In genomic region chr12:84451801-84452200, GRCm38 (mm10) we compare ENCODE assay signal across 8 mouse cellular contexts. TPM values are rescaled to one million over a fixed set of nuclear protein-coding genes. Genes with fewer than 3 reads are reported as not detected.
DNase-seq lines count a peak whose midpoint lies in the region; ATAC-seq lines count a peak whose summit lies in the region.

No protein-coding gene starts in this region.

- ATAC-seq in kidney, embryonic 15.5 days (replicated peaks; ENCODE audit: low FRiP score) = no peak
- no peak for ATAC-seq in embryonic facial prominence, embryonic 13.5 days (ENCODE audit: insufficient number of reproducible peaks, insufficient read depth, low FRiP score, low TSS enrichment, low read depth)
- no peak for ATAC-seq in kidney, embryonic 16.5 days (ENCODE audit: low FRiP score, low TSS enrichment)
- no peak for ATAC-seq in midbrain, embryonic 13.5 days

- H3K27ac ChIP-seq in kidney, embryonic 15.5 days = peak overlapping the region; percentile 69
- peak overlapping the region; percentile 49; the same call in 1 of the 2 replicates for H3K27ac ChIP-seq in embryonic facial prominence, embryonic 13.5 days
- H3K27ac ChIP-seq in kidney, embryonic 16.5 days (ENCODE audit: low read length) = peak overlapping the region; percentile 71; the same call in 1 of the 2 replicates
- H3K27ac ChIP-seq in midbrain, embryonic 13.5 days = peak overlapping the region; percentile 55

- H3K9me3 ChIP-seq in kidney, embryonic 15.5 days (replicated peaks) = no peaks in the 10 kb centered on the region
- no peaks in the 10 kb centered on the region for H3K9me3 ChIP-seq in embryonic facial prominence, embryonic 13.5 days
- no peaks in the 10 kb centered on the region for H3K9me3 ChIP-seq in kidney, embryonic 16.5 days (ENCODE audit: low read length)
- no peaks in the 10 kb centered on the region for H3K9me3 ChIP-seq in midbrain, embryonic 13.5 days

- peak overlapping the region; percentile 91 for H3K4me2 ChIP-seq in kidney, embryonic 15.5 days
- peak overlapping the region; percentile 81 for H3K4me2 ChIP-seq in embryonic facial prominence, embryonic 13.5 days
- H3K4me2 ChIP-seq in kidney, embryonic 16.5 days (replicated peaks; ENCODE audit: low read depth, low read length) = peak overlapping the region; percentile 90
- peak overlapping the region; percentile 97 for H3K4me2 ChIP-seq in midbrain, embryonic 13.5 days (replicated peaks)

- no peak for DNase-seq in kidney, postnatal 14 days
- DNase-seq in MEL-GATA-1-ER (ENCODE audit: extremely low read depth, low read depth) = peak; percentile 22
- DNase-seq in T-cell, adult 2 months (ENCODE audit: low spot score) = no peak
- no peak for DNase-seq in urinary bladder, postnatal 10 days (ENCODE audit: low spot score)

- peak overlapping the region; percentile 75 for H3K4me3 ChIP-seq in kidney, embryonic 15.5 days (replicated peaks)
- H3K4me3 ChIP-seq in embryonic facial prominence, embryonic 13.5 days = peak overlapping the region; percentile 77
- peak overlapping the region; percentile 95 for H3K4me3 ChIP-seq in kidney, embryonic 16.5 days (ENCODE audit: low read length)
- H3K4me3 ChIP-seq in midbrain, embryonic 13.5 days (replicated peaks) = peak overlapping the region; percentile 66

- peaks cover 21% of the 10 kb centered on the region for H3K4me1 ChIP-seq in kidney, embryonic 15.5 days
- H3K4me1 ChIP-seq in embryonic facial prominence, embryonic 13.5 days = peaks cover 22% of the 10 kb centered on the region
- H3K4me1 ChIP-seq in kidney, embryonic 16.5 days (ENCODE audit: insufficient read depth, low read length) = peaks cover 16% of the 10 kb centered on the region
- H3K4me1 ChIP-seq in midbrain, embryonic 13.5 days (replicated peaks) = peaks cover 25% of the 10 kb centered on the region

- H3K36me3 ChIP-seq in kidney, embryonic 15.5 days = peaks cover 1% of the 10 kb centered on the region
- H3K36me3 ChIP-seq in embryonic facial prominence, embryonic 13.5 days = no peaks in the 10 kb centered on the region; the same call in 1 of the 2 replicates
- H3K36me3 ChIP-seq in kidney, embryonic 16.5 days (ENCODE audit: insufficient read depth, low read length) = no peaks in the 10 kb centered on the region
- H3K36me3 ChIP-seq in midbrain, embryonic 13.5 days = 0 out of 2 replicates have a peak, but pooled peaks cover under 1% of the 10 kb centered on the region

- no peaks in the 10 kb centered on the region for H3K27me3 ChIP-seq in kidney, embryonic 15.5 days
- H3K27me3 ChIP-seq in embryonic facial prominence, embryonic 13.5 days = no peaks in the 10 kb centered on the region
- H3K27me3 ChIP-seq in kidney, embryonic 16.5 days (ENCODE audit: insufficient read depth, low read length) = no peaks in the 10 kb centered on the region
- peaks cover 4% of the 10 kb centered on the region; the same call in 1 of the 2 replicates for H3K27me3 ChIP-seq in midbrain, embryonic 13.5 days

- peak overlapping the region; percentile 59 for H3K9ac ChIP-seq in kidney, embryonic 15.5 days
- H3K9ac ChIP-seq in embryonic facial prominence, embryonic 13.5 days = peak overlapping the region; percentile 78
- H3K9ac ChIP-seq in kidney, embryonic 16.5 days (replicated peaks; ENCODE audit: low read length) = peak overlapping the region; percentile 78
- peak overlapping the region; percentile 70 for H3K9ac ChIP-seq in midbrain, embryonic 13.5 days (replicated peaks)

- 2% methylated on average over 11 of the region's 11 CpGs for WGBS in kidney, embryonic 15.5 days
- WGBS in embryonic facial prominence, embryonic 13.5 days = 2% methylated on average over 11 of the region's 11 CpGs
- under 1% methylated on average over 11 of the region's 11 CpGs for WGBS in kidney, embryonic 16.5 days
- WGBS in midbrain, embryonic 13.5 days = under 1% methylated on average over 11 of the region's 11 CpGs

RNA-seq across cellular contexts. Expression of gene Lin52, which starts 0.6 kb away (rescaled TPM):
- 23.2 and 23.4 TPM in 2 replicates for polyA plus RNA-seq in kidney, embryonic 15.5 days (2015; fragmentation: Nextera tagmentation; extraction: Ambion mirVana)
- polyA plus RNA-seq in embryonic facial prominence, embryonic 13.5 days (2015; fragmentation: Nextera tagmentation; extraction: Ambion mirVana) = 25.7 and 28.2 TPM in 2 replicates
- 21.7 and 23.7 TPM in 2 replicates for polyA plus RNA-seq in kidney, embryonic 16.5 days (2015; fragmentation: Nextera tagmentation; extraction: Ambion mirVana)
- polyA plus RNA-seq in midbrain, embryonic 13.5 days (2015; fragmentation: Nextera tagmentation; extraction: Ambion mirVana) = 38.6 and 41.3 TPM in 2 replicates

RNA-seq across cellular contexts. Expression of gene Aldh6a1, which starts 1.0 kb away (rescaled TPM):
- polyA plus RNA-seq in kidney, embryonic 15.5 days (2015; fragmentation: Nextera tagmentation; extraction: Ambion mirVana) = 60.7 and 62.8 TPM in 2 replicates
- 36.7 and 39.6 TPM in 2 replicates for polyA plus RNA-seq in embryonic facial prominence, embryonic 13.5 days (2015; fragmentation: Nextera tagmentation; extraction: Ambion mirVana)
- polyA plus RNA-seq in kidney, embryonic 16.5 days (2015; fragmentation: Nextera tagmentation; extraction: Ambion mirVana) = 89.2 and 93.4 TPM in 2 replicates
- 28.9 and 29.9 TPM in 2 replicates for polyA plus RNA-seq in midbrain, embryonic 13.5 days (2015; fragmentation: Nextera tagmentation; extraction: Ambion mirVana)

RNA-seq across cellular contexts. Expression of gene Rnf113a2, which starts 34.8 kb away (rescaled TPM):
- 23.8 and 24.8 TPM in 2 replicates for polyA plus RNA-seq in kidney, embryonic 15.5 days (2015; fragmentation: Nextera tagmentation; extraction: Ambion mirVana)
- 27.9 and 36.2 TPM in 2 replicates for polyA plus RNA-seq in embryonic facial prominence, embryonic 13.5 days (2015; fragmentation: Nextera tagmentation; extraction: Ambion mirVana)
- polyA plus RNA-seq in kidney, embryonic 16.5 days (2015; fragmentation: Nextera tagmentation; extraction: Ambion mirVana) = 22.3 and 23.0 TPM in 2 replicates
- polyA plus RNA-seq in midbrain, embryonic 13.5 days (2015; fragmentation: Nextera tagmentation; extraction: Ambion mirVana) = 27.0 and 27.1 TPM in 2 replicates

RNA-seq across cellular contexts. Expression of gene Bbof1, which starts 42.9 kb away (rescaled TPM):
- polyA plus RNA-seq in kidney, embryonic 15.5 days (2015; fragmentation: Nextera tagmentation; extraction: Ambion mirVana) = 1.2 and 1.7 TPM in 2 replicates
- 2.3 and 2.6 TPM in 2 replicates for polyA plus RNA-seq in embryonic facial prominence, embryonic 13.5 days (2015; fragmentation: Nextera tagmentation; extraction: Ambion mirVana)
- 1.5 and 2.2 TPM in 2 replicates for polyA plus RNA-seq in kidney, embryonic 16.5 days (2015; fragmentation: Nextera tagmentation; extraction: Ambion mirVana)
- polyA plus RNA-seq in midbrain, embryonic 13.5 days (2015; fragmentation: Nextera tagmentation; extraction: Ambion mirVana) = 2.5 and 4.5 TPM in 2 replicates

RNA-seq across cellular contexts. Expression of gene Entpd5, which starts 43.0 kb away (rescaled TPM):
- 36.8 and 38.0 TPM in 2 replicates for polyA plus RNA-seq in kidney, embryonic 15.5 days (2015; fragmentation: Nextera tagmentation; extraction: Ambion mirVana)
- polyA plus RNA-seq in embryonic facial prominence, embryonic 13.5 days (2015; fragmentation: Nextera tagmentation; extraction: Ambion mirVana) = 10.4 and 15.7 TPM in 2 replicates
- polyA plus RNA-seq in kidney, embryonic 16.5 days (2015; fragmentation: Nextera tagmentation; extraction: Ambion mirVana) = 57.7 and 68.8 TPM in 2 replicates
- polyA plus RNA-seq in midbrain, embryonic 13.5 days (2015; fragmentation: Nextera tagmentation; extraction: Ambion mirVana) = 9.9 and 10.2 TPM in 2 replicates
